In the genomic region with DNA sequence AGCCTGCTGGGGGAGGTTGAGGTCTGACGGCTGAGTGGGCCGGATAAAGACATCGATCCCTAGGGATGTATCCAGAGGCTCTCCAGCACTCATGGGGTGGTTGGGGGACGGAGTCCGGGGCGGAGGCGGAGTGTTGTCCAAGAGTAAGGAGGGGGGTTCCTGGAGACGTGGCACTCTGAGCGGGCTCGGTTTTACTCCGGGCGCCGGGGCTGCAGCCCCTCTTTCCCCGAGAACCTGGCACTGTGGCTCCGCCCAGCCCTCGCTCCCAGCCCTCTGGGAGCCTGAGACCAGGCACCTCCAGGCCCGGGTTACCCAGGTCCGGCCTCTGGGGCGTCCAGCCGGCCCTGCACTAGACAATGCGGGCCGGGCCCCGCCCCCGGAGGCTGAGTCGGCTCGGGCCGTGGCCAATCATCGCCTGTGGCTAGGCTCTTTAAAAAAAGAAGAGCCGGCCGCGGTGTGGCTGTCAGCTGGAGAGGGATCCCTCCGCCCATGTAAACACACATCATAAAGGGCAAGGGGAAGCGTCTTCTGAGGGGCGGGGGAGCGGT, we compare ENCODE assay signal across 1 mouse cellular context.
TF ChIP-seq lines count a peak whose summit lies in the region.

No protein-coding gene starts in this region.

TF ChIP-seq in MEL, 35 proteins besides CTCF, POLR2A, EP300 and RAD21 (continued from another document):
- TF ChIP-seq POLR2AphosphoS2 (IDR thresholded peaks at IDR 0.05; ENCODE audit: low read length) = peak; percentile 50; the same call in 1 of the 2 replicates
- TF ChIP-seq SMC3 (IDR thresholded peaks at IDR 0.05; ENCODE audit: low read depth, low read length) = peak; percentile 22; the same call in 1 of the 2 replicates
- TF ChIP-seq CHD2 (IDR thresholded peaks at IDR 0.05; ENCODE audit: low read length) = peak; percentile 56
- TF ChIP-seq KAT2A (conservative IDR thresholded peaks at IDR 0.05; ENCODE audit: low read depth, low read length) = peak; percentile 84
- 0 out of 2 replicates have a peak, but pooled peaks have one; percentile 40 for TF ChIP-seq MYC (IDR thresholded peaks at IDR 0.05; ENCODE audit: low read depth, low read length)
